Mouse (Mus musculus): ENCODE measurements around the gene Nnmt.

Gene Nnmt

GRCm38 (mm10) chr9:48558637-48559036 lies 46.3 kb downstream of the Nnmt start:
- DNase-seq (ENCODE audit: low read depth) = no peak

GRCm38 (mm10) chr9:48549056-48549455 lies 55.9 kb downstream of the Nnmt start:
- no peak for DNase-seq (ENCODE audit: low read depth)

GRCm38 (mm10) chr9:48547233-48547632 lies 57.7 kb downstream of the Nnmt start:
- no peak for DNase-seq (ENCODE audit: low read depth)

All from c-Kit-positive CD71-positive TER-119-negative erythroid progenitor cells, embryonic 14.5 days (primary cell).